Mouse (Mus musculus): ENCODE measurements around the gene Ntrk3.

The Ntrk3 gene

GRCm38 (mm10) chr7:78333422-78333821 is 404.4 kb downstream of the Ntrk3 start:
- no peak for DNase-seq (ENCODE audit: low spot score)

GRCm38 (mm10) chr7:78328301-78328700 is 409.5 kb downstream of the Ntrk3 start:
- DNase-seq (ENCODE audit: low spot score) = no peak

- peak; percentile 5 for DNase-seq (ENCODE audit: low spot score)
These were observed 411.6 kb downstream of the Ntrk3 start for GRCm38 (mm10) chr7:78326185-78326584.

- no peak for DNase-seq (ENCODE audit: low spot score)
These were observed 419.2 kb downstream of the Ntrk3 start for GRCm38 (mm10) chr7:78318640-78319039.

GRCm38 (mm10) chr7:78305770-78306169 is 432.0 kb downstream of the Ntrk3 start:
- no peak for DNase-seq (ENCODE audit: low spot score)

- no peak for DNase-seq (ENCODE audit: low spot score)
These were observed 432.8 kb downstream of the Ntrk3 start for GRCm38 (mm10) chr7:78305029-78305428.

- no peak for DNase-seq (ENCODE audit: low spot score)
These were observed 440.5 kb downstream of the Ntrk3 start for GRCm38 (mm10) chr7:78297290-78297689.

GRCm38 (mm10) chr7:78294322-78294721 is 443.5 kb downstream of the Ntrk3 start:
- no peak for DNase-seq (ENCODE audit: low spot score)

GRCm38 (mm10) chr7:78290186-78290585 is 447.6 kb downstream of the Ntrk3 start:
- DNase-seq (ENCODE audit: low spot score) = no peak

DNA sequence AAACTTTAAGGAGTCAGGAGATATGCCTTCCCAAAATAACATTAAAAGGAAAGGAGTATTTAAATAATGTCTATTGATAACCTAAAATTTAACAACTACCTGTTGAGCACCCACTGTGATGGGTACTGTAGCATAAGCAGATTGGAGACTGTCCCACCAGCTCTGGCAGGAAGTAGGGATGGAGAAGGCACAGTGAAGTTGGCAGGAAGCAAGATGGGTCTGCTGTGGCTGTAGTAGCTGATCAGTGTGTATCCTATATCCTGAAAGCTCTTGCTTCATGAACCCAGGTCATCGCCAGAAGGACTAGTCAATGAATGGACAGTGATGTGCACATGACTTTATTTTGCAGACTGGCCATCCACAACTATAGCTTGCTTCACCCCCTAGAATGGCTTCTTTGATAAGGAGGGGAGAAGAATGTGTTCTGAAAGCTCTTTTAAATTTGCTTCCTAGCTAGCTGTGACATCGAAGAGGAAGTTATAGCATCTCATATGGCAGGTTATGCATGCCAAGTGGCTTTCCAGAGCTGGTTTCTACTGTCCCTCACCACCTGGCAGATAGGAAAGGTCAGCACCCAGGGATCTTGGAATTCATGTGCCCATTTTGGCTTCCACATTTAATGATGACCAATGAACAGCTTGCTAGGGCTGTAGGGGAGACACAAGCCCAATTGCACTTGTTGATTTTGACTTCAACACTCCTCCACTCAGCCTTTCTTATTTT is 451.1 kb downstream of the Ntrk3 start:
- DNase-seq (ENCODE audit: low spot score) = no peak

GRCm38 (mm10) chr7:78269506-78270250 is 468.1 kb downstream of the Ntrk3 start:
- DNase-seq (ENCODE audit: low spot score) = no peak

GRCm38 (mm10) chr7:78267461-78268007 is 470.3 kb downstream of the Ntrk3 start:
- DNase-seq (ENCODE audit: low spot score) = peak; percentile 80

GRCm38 (mm10) chr7:78264432-78265002 is 473.3 kb downstream of the Ntrk3 start:
- no peak for DNase-seq (ENCODE audit: low spot score)

DNA sequence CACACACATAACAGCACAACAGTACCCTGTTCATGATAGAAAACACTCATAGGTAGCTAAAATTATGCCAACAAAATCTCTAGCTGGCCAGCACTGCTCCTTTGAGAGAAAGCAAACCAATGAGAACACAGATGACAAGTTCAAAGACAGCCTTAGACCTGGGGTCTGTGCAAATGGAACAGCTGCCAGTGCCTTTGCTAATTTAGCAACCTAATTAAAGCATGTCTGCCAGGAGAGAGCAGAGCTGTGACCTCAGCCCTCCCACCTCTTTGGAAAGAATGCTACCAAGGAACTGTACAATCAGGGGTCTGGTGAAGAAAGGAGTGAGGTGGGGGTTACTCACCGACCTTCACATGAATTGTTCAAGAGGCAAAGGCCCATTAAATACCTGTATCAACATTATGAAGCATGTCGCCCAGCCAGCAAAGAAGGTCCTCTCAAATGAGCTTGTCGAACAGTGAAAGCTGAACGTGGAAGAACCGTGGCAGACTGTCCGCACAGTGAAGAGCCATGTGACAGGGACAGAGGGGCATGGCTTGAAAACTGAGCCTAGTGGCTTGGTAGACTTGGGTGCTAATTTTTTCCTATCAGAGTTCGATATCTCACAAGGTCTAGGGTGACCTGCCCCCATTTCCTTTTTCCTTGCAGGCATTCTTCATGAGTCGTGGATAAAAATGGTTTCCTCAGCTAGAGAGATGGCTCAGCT is 476.2 kb downstream of the Ntrk3 start:
- no peak for DNase-seq (ENCODE audit: low spot score)

DNA sequence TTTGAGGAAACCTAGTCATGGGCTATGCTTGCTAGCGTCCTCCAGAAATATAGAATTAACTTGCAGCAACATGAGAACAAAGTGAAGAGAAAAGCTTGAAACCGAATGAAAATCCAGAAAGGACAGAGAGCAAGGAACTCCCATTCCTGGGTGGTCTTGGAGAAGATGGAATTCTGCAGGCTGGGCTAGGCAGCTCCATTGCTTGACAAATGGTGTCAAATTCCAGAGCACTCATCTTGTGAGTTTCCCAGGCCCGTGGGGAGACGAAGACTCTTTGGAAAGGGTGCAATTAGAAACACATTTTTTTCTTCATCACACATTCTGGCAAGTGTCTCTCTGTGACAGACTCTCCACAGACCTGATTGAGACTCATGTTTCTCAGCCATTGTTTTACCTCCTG is 479.7 kb downstream of the Ntrk3 start:
- DNase-seq (ENCODE audit: low spot score) = no peak

DNA sequence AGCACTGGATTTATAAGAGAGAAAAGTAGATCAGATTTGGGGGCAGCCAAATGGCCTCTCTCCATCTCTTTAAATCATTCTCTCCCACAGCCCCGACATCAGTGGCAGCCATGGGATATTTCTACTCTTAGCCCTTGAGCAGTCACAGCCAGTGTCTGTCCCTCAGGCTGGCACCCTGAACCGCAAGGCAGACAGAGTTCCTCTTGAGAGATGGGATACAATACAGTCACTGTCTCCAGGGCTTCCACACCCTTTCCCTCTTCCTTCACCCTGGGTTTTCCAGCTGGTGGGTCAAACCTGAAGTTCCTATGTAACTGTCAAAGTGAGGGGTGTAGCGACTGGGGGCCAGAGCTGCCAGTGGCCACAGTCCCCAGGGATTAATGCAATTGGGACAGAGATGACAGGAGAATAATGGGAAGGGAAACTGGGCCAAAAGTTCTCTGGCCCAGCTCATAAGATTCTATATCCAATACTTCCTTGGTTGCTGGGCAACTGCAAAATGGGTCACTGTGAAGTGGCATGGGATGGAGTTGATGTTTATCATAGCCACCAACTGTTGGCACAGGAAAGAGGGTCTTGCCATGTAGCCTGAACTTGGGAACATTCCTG is 483.9 kb downstream of the Ntrk3 start:
- DNase-seq (ENCODE audit: low spot score) = no peak

DNA sequence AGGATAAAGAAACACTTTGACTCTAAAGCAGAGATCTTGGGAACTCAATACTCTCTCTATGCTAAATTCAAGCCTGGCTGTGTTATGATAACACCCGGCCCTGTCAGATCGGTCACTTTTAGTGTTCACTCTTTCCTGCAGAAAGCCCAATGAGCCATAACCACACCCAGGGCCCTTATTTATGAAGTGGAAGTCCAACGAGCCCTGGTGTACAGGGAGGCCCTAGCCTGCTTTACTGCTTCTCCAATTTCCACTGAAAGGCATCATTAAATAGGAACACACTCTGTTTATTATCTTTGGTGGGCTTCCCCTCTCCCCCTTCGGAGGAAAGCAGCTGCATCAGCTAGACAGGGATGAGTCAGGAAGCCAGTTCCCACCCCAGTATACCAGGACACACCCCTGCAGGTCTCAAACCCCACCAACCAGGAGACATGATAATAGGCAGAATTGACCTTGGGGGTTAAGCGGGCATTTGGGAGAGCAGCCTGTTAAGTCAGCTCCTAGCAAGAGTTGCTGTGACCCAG is 489.6 kb downstream of the Ntrk3 start:
- DNase-seq (ENCODE audit: low spot score) = no peak

DNA sequence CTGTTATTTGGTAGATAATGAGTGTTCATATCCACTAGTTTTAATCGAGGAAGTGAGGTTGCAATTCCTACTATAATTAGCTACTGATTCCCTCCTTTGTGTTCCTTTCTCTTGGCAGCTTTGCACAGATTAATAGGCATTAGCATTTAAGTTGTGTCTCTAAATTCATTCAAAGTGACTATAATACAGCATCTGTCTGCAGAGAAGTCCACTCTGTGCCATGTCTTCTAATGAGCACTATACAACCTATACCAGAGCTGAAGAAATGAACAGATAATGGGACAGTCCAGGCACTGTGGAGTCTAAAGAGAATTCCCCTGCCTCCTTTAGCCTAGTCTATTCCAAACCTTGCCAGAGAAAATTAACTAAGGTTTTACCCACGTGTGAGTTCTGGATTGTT is 498.8 kb downstream of the Ntrk3 start:
- no peak for DNase-seq (ENCODE audit: low spot score)

DNA sequence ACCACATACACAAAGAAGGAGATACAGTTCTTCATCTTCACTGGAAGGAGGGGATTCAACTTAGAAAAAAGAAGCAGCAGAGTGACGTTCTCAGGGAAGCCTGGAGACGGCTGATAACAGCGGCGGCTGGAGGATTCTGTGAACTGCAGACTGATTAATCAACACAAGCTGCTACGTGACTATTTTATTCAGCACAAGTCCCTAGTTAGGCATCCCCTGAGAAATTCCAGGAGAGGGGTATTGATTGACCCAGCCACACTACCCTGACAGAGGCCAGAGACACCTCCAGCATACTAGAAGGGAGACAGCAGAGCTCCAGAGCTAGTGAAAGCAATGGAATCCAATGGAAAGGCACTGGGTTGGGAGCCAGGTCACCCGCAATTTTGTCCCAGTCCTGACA is 516.1 kb downstream of the Ntrk3 start:
- no peak for DNase-seq (ENCODE audit: low spot score)

GRCm38 (mm10) chr7:78220949-78221348 is 516.9 kb downstream of the Ntrk3 start:
- no peak for DNase-seq (ENCODE audit: low spot score)

- peak; percentile 62 for DNase-seq (ENCODE audit: low spot score)
These were observed 546.7 kb downstream of the Ntrk3 start for GRCm38 (mm10) chr7:78190931-78191653.

All from retina, embryonic 14.5 days (tissue).